Comparison of ENCODE assay signal across 28 mouse cellular contexts in the genomic region with DNA sequence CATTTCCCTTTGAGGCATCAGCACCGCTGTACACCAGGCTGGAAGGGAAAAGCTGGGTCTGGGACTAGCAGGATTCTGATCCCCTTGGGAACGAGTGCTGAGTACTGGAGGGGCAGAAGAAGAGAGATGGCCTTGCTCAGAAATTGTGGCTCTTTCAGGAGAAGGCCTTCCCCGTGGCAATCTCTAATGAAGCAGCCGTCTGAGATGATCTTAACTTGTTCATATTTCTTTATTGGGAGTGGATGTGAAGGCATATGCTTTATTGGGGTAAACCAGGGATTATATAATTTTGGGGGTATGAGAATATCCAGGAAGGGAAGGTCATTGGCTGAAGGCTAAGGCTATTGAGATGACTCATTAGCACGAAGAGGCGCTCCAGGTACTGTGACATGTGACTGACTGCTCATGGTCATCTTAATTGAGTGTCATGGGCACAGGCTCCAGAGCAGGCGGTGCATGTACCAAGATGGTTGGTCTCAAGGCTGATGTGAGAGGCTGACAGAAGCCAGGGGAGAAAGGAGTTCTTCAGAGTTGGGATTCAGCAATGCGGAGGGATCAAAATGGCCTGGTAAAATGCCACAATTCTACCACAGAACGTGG.
A peak's percentile ranks its signal among the peaks of the same experiment; 100 is the strongest.
DNase-seq lines count a peak whose midpoint lies in the region; ATAC-seq and TF ChIP-seq lines count a peak whose summit lies in the region.
"Had no signal": no experiment of that assay in that cellular context is flagged by ENCODE, and none has a peak within 500 bp of the region (broad histone marks: within the 10 kb centered on the region; RNA-seq: fewer than 3 reads in every experiment).

No protein-coding gene starts in this region.

- no peaks in the 10 kb centered on the region for H3K27me3 ChIP-seq in midbrain, embryonic 11.5 days (ENCODE audit: control insufficient read depth, insufficient read depth, low read length)
- H3K27me3 ChIP-seq in midbrain, postnatal 0 days (ENCODE audit: insufficient read depth, low read length) = no peaks in the 10 kb centered on the region
- H3K27me3 ChIP-seq: CH12.LX; embryonic facial prominence, embryonic 13.5 days; embryonic facial prominence, embryonic 15.5 days; forebrain, embryonic 12.5 days; forebrain, embryonic 15.5 days had no signal

- no peak overlapping the region for H3K4me2 ChIP-seq in midbrain, embryonic 11.5 days
- H3K4me2 ChIP-seq in midbrain, postnatal 0 days (ENCODE audit: low read depth, low read length, poor library complexity, severe bottlenecking) = no peak overlapping the region
- H3K4me2 ChIP-seq: embryonic facial prominence, embryonic 13.5 days; embryonic facial prominence, embryonic 15.5 days; forebrain, embryonic 12.5 days; forebrain, embryonic 15.5 days had no signal

- H3K36me3 ChIP-seq in midbrain, embryonic 11.5 days (ENCODE audit: control insufficient read depth, insufficient read depth, low read length) = no peaks in the 10 kb centered on the region
- no peaks in the 10 kb centered on the region for H3K36me3 ChIP-seq in midbrain, postnatal 0 days (ENCODE audit: insufficient read depth, low read length)
- H3K36me3 ChIP-seq: embryonic facial prominence, embryonic 13.5 days; embryonic facial prominence, embryonic 15.5 days; forebrain, embryonic 10.5 days; forebrain, embryonic 12.5 days; forebrain, embryonic 15.5 days; G1E had no signal

- no peak for TF ChIP-seq CTCF in midbrain, postnatal 0 days (IDR thresholded peaks at IDR 0.05)

- no peaks in the 10 kb centered on the region for H3K4me1 ChIP-seq in midbrain, embryonic 11.5 days (ENCODE audit: control insufficient read depth, insufficient read depth, low read length)
- no peaks in the 10 kb centered on the region for H3K4me1 ChIP-seq in midbrain, postnatal 0 days (ENCODE audit: insufficient read depth, low read length)
- H3K4me1 ChIP-seq: embryonic facial prominence, embryonic 13.5 days; embryonic facial prominence, embryonic 15.5 days; forebrain, embryonic 15.5 days had no signal

- H3K27ac ChIP-seq in midbrain, embryonic 11.5 days (ENCODE audit: low read depth, low read length) = no peak overlapping the region
- no peak overlapping the region for H3K27ac ChIP-seq in midbrain, postnatal 0 days (ENCODE audit: low read depth, low read length)
- H3K27ac ChIP-seq: embryonic facial prominence, embryonic 13.5 days; embryonic facial prominence, embryonic 15.5 days; forebrain, embryonic 10.5 days; forebrain, embryonic 12.5 days; forebrain, embryonic 15.5 days had no signal

- no peak overlapping the region for H3K4me3 ChIP-seq in midbrain, embryonic 11.5 days (ENCODE audit: low read depth, low read length)
- H3K4me3 ChIP-seq in midbrain, postnatal 0 days (ENCODE audit: low read depth, low read length) = no peak overlapping the region
- H3K4me3 ChIP-seq: embryonic facial prominence, embryonic 13.5 days; embryonic facial prominence, embryonic 15.5 days; erythroblast, embryonic 14.5 days; forebrain, embryonic 10.5 days; forebrain, embryonic 12.5 days; forebrain, embryonic 15.5 days had no signal

- peak; percentile 53 to 83 for DNase-seq in adrenal gland, adult (ENCODE audit: inconsistent age in 2 of 2, low spot score in 1 of 2)
- DNase-seq in adrenal gland, postnatal 25 days = no peak
- peak; percentile 63 for DNase-seq in adrenal gland, adult 8-10 months
- no peak for DNase-seq in adrenal gland, adult 18-20 months (ENCODE audit: low spot score in 2 of 2)
- DNase-seq in midbrain, embryonic 11.5 days (ENCODE audit: low spot score, missing footprints) = peak; percentile 56
- DNase-seq in midbrain, postnatal 0 days (ENCODE audit: low spot score) = no peak
- peak; percentile 12 to 61 for DNase-seq in adrenal gland, postnatal 36 days
- no peak for DNase-seq in thymus, postnatal 4 days
- DNase-seq: B cell, adult 2 months; cerebellum, adult 11 months; cerebellum, adult 18-20 months; cerebellum, adult 8-10 months; cerebellum, adult 9-11 months; cerebellum, postnatal 14 days; cerebellum, postnatal 36 days; embryo, embryonic 11 days; forebrain, postnatal 0 days had no signal

- no peaks in the 10 kb centered on the region; the same call in 1 of the 2 replicates for H3K9me3 ChIP-seq in midbrain, embryonic 11.5 days (ENCODE audit: control insufficient read depth, low read length)
- no peaks in the 10 kb centered on the region for H3K9me3 ChIP-seq in midbrain, postnatal 0 days (ENCODE audit: low read length)
- H3K9me3 ChIP-seq: forebrain, embryonic 12.5 days; G1E had no signal

- 88% methylated on average over 9 of the region's 9 CpGs for WGBS in midbrain, embryonic 11.5 days
- 89% methylated on average over 9 of the region's 9 CpGs for whole genome bisulfite sequencing in midbrain, postnatal 0 days

- H3K9ac ChIP-seq in midbrain, embryonic 11.5 days (ENCODE audit: low read length) = no peak overlapping the region
- no peak overlapping the region for H3K9ac ChIP-seq in midbrain, postnatal 0 days (replicated peaks; ENCODE audit: low read length, poor library complexity, severe bottlenecking)
- H3K9ac ChIP-seq: embryonic facial prominence, embryonic 13.5 days; embryonic facial prominence, embryonic 15.5 days; forebrain, embryonic 12.5 days; forebrain, embryonic 15.5 days; forebrain, postnatal 0 days had no signal

- ATAC-seq in midbrain, embryonic 11.5 days (ENCODE audit: low FRiP score) = no peak
- no peak for ATAC-seq in midbrain, postnatal 0 days (ENCODE audit: low FRiP score)
- ATAC-seq: activated CD4-positive, CD25-positive, alpha-beta regulatory T cell, adult 4 months; CD4-positive, CD25-positive, alpha-beta regulatory T cell, adult 4 months; forebrain, embryonic 15.5 days; forebrain, postnatal 0 days; Patski had no signal

Comparison
In these comparisons a context has a peak if more than half of its experiments do, and no peak if none do; other contexts are left out.
1. DNase-seq: peak in adrenal gland, adult (2 of 2), adrenal gland, adult 8-10 months (single experiment), midbrain, embryonic 11.5 days (single experiment) and adrenal gland, postnatal 36 days (2 of 2); none in adrenal gland, postnatal 25 days (single experiment), adrenal gland, adult 18-20 months (0 of 2), midbrain, postnatal 0 days (single experiment) and thymus, postnatal 4 days (single experiment).